Mouse (Mus musculus) heart, postnatal 10 days (tissue): ENCODE data around the gene Igsf3. TPM values are rescaled to one million over a fixed set of nuclear protein-coding genes. Genes with fewer than 3 reads are reported as not detected.

Experiments
- DNase-seq, 2 experiments: peaks; one replicate each; pipeline ENCODE4 v3.0.0; 2021
- intact Hi-C: fragments of 180-260 bp; cut with DNase I; formaldehyde crosslinking; loops from one replicate; pipeline ENCODE4 v1.15.1; 2025
- total RNA-seq, 2 experiments: library from RNA; stranded (reverse); gene quantifications; 2 replicates each; pipeline ENCODE4 v1.2.3; 2021

The Igsf3 gene
- total RNA-seq, 2 experiments from 2014 or later, result 21.6 to 24.9 TPM

- no peak for DNase-seq
- intact Hi-C loops, result no loop called here
These were observed 60.2 kb downstream of the Igsf3 start for GRCm38 (mm10) chr3:101437021-101437563.

DNA sequence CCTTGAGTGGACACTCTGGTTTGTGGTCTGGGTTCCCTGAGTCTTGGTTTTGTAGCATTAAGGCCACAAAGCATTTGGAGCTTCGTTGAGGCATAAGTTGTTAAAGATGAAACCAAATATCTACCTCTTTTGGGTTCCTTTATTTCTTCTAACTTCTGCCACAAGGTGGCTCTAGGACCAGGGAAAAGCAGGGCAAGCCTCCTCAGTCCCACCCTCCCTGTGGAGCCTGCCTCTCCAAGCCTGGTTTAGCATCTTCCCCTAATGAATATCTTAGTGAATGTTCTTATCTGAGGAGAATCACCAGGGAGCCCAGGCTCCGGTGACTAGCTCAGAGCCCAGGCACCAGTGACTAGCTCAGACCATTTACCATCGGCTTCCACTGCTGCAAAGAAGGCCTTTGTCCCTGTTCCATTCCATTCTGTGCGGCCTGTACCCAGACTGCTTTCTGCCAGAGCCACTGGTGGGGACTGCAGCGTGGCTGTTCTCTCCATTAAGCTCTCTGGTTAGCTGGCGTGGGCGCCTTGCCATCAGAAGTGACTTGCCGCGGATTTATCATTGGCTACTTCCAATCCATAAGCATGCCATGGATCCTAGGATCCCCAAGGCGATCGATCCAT, 66.5 kb downstream of the Igsf3 start:
- no peak for DNase-seq
- intact Hi-C loops, result no loop called here

GRCm38 (mm10) chr3:101444437-101444836, 67.6 kb downstream of the Igsf3 start:
- no peak for DNase-seq
- intact Hi-C loops, result no loop called here

DNA sequence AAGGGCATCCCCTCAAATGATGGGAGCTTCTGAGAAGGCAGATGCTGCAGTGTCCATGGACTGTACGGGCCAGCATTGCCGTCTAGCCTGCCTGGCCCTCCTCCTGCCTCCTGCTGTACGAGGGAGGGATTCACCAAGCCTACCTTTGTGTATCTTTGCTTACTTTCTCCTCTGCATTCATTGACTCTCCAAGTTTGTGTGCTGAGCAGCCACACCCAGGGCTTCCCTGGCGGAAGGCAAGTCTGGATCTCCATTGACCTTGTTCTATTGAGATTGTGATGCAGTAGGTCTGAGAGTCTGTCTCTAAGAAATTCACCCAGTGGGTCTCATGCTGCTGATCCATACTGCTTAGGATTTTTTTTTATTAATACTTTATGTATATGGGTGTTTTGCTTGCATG, 70.4 kb downstream of the Igsf3 start:
- intact Hi-C loops, result no loop called here
- no peak for DNase-seq

DNA sequence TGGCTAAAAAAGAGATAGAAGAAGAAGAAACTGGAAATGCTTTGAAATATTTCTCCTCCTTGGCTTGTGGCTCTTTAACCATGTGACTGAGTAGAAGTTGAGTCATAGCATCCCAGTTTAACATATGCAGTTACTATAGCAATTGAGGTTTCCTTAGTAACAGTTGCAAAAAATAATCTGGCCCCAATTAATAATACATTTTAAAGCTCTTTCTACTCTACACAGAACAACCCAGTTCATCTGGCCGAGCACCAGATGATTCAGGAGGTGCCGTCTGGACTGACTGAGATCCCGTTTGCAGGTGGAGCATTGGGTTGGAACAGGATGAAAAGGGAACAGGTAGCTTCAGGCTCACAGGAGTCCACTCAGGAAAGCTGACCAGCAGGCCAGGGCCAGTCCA, 71.9 kb downstream of the Igsf3 start:
- no peak for DNase-seq
- intact Hi-C loops, result no loop called here

DNA sequence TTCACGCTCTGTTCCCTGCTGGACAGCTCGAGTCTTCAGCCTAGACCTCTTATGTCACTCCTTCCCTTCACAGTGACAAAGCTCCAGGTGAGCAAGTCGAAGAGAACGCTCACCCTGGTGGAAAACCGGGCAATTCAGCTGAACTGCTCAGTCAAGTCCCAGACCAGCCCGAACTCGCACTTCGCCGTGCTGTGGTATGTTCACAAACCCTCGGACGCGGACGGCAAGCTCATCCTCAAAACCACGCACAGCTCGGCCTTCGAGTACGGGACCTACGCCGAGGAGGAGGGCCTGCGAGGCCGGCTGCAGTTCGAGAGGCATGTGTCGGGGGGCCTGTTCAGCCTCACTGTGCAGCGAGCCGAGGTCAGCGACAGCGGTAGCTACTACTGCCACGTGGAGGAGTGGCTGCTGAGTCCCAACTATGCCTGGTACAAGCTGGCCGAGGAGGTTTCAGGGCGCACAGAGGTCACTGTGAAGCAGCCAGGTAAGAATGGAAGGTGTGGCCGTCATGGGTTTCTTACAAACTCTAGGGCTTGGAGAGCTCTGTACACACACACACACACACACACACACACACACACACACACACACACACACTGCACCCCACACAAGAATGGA, 74.0 kb downstream of the Igsf3 start:
- intact Hi-C loops, result no loop called here
- DNase-seq, result no peak

GRCm38 (mm10) chr3:101460618-101461017, 83.7 kb downstream of the Igsf3 start:
- no peak for DNase-seq
- intact Hi-C loops, result loop anchor here (5.0 kb wide), 2 partner anchors 143 to 488 kb away; no protein-coding TSS in a partner anchor

DNA sequence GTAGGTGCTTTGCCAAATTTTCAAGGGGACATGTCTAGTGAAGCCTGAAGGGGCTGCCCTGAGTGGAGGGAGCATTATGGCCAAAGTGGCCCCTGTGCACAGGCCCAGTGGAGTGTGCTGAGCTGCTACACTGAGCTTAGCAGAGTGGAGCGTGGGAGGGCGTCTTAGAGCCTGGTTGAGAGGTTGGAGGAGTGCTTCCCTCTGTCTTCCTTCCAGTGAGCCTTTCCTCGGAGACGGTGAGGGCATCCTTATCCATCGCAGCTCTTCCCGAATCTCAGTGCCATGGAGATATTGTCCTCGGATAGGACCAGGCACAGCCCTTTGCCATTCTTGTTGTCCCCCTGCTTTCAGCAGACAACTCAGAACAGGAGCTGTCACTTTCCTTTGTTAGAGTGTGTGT, 84.2 kb downstream of the Igsf3 start:
- no peak for DNase-seq
- intact Hi-C loops, result loop anchor here (5.0 kb wide), 2 partner anchors 144 to 489 kb away; no protein-coding TSS in a partner anchor

- intact Hi-C loops, result loop anchor here (1.0 to 5.0 kb wide), 4 partner anchors 90 to 490 kb away; no protein-coding TSS in a partner anchor
- DNase-seq, result peak; percentile 11 to 23
These were observed 84.9 kb downstream of the Igsf3 start for GRCm38 (mm10) chr3:101461816-101462215.

DNA sequence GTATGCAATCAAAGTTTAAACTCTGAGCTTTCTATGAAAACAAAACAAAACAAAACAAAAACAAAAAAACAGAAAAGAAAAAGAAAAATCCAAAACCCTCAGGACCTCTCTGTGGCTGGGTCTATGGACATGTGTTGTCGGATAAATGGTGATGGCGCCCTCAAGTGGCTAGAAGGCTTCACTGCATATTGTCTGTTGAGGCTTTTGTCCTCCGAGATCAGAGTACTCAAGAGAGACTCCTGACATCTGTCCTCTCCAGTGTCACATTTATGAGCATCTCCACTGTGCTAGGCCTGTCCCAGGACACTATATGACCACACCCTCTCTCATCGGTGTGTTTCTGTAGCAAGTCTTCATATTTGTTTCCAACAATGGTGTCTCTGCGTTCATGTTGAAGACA, 85.4 kb downstream of the Igsf3 start:
- DNase-seq, result peak; percentile 84 to 89
- intact Hi-C loops, result loop anchor here (1.0 to 5.0 kb wide), 4 partner anchors 90 to 490 kb away; no protein-coding TSS in a partner anchor

DNA sequence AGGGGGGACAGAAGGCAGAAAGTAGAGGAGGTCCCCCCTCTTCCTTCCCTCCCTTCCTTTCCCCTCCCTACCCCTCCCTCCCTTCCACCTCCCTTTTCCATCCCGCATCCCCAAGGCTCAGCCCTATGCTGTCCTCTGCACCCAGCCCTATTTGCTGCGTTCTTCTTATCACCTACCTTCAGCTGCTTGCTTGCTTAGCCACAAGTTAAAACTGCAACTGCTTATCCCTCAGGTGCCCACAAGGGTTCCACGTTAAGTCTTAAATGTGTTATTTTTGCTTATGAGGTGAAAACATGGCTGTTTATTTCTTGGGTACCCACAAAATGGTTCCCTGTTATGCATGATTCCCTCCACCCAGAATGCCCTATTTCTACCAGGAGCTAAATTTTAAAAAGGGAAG, 86.6 kb downstream of the Igsf3 start:
- intact Hi-C loops, result loop anchor here (5.0 kb wide), 2 partner anchors 146 to 491 kb away; no protein-coding TSS in a partner anchor
- no peak for DNase-seq

DNA sequence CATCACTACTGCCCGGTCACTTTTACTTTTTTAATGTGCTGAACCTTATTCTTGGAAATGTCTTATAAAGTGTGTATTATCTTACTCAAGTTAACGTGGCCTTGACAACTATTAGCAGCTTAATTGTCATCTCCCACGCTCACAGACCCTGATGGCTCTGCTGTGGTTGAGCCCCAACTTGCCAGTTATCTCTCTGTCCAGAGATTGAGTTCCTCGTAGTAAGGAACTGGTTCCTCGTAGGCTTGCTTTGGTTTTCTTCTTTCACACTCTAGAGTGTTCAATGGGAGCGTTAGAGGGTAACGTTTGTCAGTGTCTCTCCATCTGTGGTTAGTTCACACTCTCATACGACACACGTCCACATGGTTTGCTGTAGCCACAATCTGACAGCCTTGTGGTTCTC, 92.8 kb downstream of the Igsf3 start:
- DNase-seq, result no peak

GRCm38 (mm10) chr3:101471881-101472280, 95.0 kb downstream of the Igsf3 start:
- no peak for DNase-seq
- intact Hi-C loops, result no loop called here

More for the DNA sequence above, 92.8 kb downstream of the Igsf3 start:
- intact Hi-C loops, result no loop called here

DNA sequence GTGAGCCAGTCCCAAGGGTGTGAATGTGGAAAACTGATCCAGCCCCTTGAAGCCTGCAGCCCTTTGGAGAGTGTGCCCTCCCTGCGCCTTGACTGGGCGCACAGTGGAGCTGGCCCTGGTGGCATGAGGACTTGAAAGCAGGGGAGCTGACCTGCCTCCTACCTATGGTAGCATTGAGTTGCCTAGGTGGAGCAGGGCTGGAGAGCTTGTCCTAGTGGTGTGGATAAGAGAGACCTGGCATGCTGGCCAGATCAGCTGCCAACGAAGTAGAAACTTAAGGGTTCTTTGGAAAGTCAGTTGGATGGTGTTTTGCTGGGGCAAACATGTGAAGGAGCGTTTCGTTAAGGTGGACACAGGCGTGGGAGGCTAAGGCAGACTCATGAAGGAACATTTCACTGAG, 105.1 kb downstream of the Igsf3 start:
- intact Hi-C loops, result no loop called here

DNA sequence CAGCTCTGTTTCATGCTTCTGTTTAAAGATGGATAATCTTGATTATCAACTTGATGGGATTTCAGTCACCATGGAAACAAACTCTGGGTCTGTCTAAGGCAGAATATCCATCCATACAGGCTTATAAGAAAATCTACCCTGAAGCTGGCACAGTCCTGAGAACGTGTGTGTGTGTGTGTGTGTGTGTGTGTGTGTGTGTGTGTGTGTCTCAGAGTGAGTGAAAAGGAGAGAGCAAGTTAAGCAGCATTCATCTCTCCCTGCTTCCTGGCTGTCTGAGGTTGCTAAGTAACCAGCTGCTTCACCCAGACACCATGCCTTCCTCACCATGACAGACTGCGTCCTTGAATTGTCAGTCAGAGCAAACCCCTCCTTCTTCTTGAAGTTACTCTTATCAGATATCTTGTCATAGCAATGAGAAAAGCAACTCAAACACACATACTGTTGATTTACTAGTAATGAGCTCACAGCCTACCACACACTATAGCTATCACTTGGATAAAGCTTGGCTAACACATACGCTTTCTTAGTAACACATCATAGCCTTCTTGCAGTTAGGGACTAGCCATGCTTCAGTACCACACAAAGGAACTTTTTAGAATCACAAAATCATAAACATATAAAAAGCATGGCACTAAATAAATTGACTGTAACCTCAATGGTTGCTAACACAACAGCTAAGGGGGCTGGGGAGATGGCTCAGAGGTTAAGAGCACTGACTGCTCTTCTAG, 106.5 kb downstream of the Igsf3 start:
- intact Hi-C loops, result no loop called here
- DNase-seq, result no peak

More for the DNA sequence above, 105.1 kb downstream of the Igsf3 start:
- DNase-seq, result no peak

GRCm38 (mm10) chr3:101486054-101486765, 109.3 kb downstream of the Igsf3 start:
- no peak for DNase-seq
- intact Hi-C loops, result no loop called here

GRCm38 (mm10) chr3:101487436-101487835, 110.6 kb downstream of the Igsf3 start:
- intact Hi-C loops, result no loop called here
- no peak for DNase-seq

- intact Hi-C loops, result no loop called here
These were observed 111.3 kb downstream of the Igsf3 start for GRCm38 (mm10) chr3:101488204-101488603.

DNA sequence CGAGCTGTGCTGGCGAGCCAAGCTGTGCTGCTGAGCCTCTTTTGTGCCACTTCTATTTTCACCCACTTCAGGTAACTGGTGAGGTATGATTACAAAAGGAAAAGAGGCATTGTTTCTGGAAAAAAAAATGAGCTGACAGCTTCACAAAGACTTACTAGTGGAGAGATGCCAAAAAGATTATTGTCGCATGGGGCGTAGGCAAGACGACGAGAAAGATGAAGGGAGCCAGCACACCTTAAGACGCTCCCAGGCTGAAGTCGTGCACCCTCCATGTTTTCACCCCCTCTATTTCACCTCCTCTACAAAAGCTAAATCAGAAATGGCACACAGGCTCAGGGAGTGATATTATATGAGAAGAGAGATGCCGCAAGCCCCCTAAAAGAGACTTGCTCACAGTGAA, 113.6 kb downstream of the Igsf3 start:
- intact Hi-C loops, result loop anchor here (5.0 kb wide), 2 partner anchors 222 to 572 kb away; no protein-coding TSS in a partner anchor
- no peak for DNase-seq

More at GRCm38 (mm10) chr3:101488204-101488603, 111.3 kb downstream of the Igsf3 start:
- no peak for DNase-seq

DNA sequence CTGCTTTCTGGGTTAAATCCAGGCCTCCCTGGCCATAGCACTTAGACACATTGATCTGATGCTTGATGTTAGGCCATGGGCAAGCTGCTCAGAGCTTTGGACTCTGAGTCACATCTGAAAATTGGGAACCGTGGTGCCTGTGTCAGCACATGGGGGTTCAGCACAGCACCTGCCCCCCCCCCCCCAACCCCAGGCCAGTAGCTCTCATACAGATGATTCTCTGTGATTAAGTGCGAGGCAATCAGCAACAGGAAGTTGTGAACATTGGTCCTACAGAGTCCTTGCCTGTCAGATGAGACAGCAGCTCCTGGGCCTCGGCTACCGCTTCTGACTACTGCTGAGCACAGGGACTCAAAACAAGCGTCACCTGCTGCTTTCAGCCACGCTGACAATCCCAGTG, 116.0 kb downstream of the Igsf3 start:
- intact Hi-C loops, result loop anchor here (5.0 kb wide), 2 partner anchors 219 to 569 kb away; no protein-coding TSS in a partner anchor
- no peak for DNase-seq
